Mouse (Mus musculus) lung, adult 18-20 months (tissue): ENCODE results near the gene Brca1.
"Not testable (repeated sequence)": the region's sequence is repeated elsewhere in the genome, so short reads cannot be mapped to it uniquely, and the experiment has no call there.

ENCODE experiments used
- DNase-seq, 2 experiments: peaks; one replicate each; pipeline ENCODE4 v3.0.0; 2022; ENCODE audit warnings: mixed read lengths in 2 of 2

Brca1 gene

DNA sequence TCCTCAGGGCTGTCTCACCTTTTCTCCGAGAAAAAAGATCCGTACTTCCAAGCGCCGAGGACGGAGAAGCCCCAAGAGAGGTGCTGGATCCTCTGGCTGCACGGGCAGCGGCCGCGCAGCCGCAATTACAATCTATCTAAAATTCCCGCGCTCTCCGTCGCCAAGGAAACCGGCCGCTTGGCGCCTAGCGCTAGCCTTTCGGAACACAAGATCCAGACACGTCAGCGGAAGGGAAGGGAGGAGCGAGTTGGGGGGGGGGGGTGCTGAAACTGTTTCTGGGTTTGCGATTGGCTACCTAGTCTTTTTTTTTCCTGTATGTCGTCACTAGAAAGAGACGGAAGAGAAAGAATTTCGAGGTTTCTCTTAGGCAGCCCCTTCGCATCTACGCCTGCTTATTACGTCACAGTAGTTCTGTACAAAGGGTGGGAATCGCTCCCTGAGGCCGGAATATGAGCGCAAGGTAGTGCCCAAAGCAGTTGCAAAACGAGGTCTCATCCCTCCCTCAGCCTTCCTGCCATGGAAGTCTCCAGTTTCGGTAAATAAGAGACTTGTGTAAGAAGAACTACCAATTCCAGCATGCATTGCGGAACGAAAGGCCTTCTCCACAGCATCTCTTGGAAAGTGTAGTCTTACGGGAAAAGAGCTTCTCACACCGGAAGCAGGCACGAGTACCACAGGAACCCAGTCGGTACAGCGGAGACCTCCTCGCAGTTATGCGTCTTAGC lies at the start of gene Brca1, which contains the start of gene Nbr1:
Gene Brca1, minus strand, starts transcription at position 205 of the 725 bp plus-strand sequence.
Gene Nbr1, plus strand, starts transcription at position 399 of the 725 bp plus-strand sequence.
- DNase-seq: peak; percentile 90 to 94

DNA sequence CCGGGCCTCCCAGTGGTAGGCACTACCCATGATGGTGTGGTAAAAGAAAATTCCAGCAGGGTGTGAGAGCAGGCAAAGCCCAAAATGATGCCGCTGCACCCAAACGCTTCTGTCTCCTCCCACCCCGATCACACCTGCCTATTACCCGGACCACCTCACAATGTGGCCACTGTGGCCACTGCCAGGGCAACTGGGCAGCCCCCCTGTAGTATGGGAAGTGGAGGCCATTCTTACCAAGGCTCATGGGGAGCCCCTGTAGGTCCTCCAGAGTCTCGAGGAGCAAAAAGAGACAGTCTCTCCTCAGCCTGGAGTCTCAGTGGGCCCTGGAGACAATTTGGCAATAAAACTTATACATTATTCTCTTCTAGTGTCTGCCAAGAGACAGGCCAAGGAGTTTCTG lies 47.4 kb upstream of the Brca1 start, which contains the start of gene Gm11634:
Gene Gm11634, minus strand, starts transcription at position 101 of the 400 bp plus-strand sequence.
- no peak for DNase-seq

DNA sequence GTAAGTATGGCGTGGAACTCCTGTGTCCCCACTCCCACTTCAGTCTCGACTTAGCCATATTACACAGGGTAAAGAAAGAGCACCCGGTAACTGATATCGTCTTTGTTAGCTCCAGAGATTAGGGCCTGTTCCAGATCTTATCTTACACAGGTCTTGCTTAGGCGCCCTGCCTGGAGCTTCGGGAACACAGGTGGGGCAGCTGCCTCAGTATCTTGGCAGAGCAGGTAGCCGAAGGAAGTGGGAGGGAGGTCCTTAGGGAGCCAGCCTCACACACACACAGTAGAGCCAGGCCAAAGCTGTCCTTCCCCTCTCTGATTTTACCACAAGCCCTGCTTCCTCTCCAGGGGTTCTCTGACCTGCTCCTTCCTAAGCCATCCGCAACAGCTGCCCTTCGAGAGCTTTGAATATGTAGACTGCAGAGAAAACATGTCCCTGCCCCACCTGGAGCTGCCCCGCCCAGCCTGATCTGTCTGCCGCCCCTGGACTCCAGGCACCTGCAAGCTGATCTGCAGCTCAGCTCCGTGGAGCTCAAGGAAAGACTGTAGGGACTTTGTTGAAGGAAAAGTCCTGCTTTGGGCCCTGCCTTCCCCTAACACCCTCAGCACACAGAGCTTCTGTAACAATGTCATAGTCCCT lies 38.4 kb upstream of the Brca1 start:
- DNase-seq: no peak

DNA sequence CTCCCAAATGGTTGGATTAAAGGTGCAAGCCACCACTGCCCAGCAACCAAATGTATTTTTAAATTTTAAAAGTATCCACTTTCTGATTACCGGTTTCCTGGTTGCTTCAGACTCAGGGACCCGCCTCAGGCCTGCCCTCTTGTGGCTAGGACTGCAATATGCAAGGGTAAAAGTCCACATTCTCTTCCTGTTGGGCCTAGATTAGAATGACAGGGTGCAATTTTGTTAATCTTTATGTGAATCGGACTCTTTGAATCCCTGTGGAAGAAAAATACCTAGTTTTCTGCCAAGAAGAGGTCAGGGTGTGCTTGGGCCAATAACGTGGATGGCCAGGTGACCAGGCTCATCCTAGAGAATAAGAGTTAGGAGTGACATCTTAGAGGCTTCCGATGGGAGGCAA lies 37.7 kb upstream of the Brca1 start:
- DNase-seq: peak; percentile 49 to 51

DNA sequence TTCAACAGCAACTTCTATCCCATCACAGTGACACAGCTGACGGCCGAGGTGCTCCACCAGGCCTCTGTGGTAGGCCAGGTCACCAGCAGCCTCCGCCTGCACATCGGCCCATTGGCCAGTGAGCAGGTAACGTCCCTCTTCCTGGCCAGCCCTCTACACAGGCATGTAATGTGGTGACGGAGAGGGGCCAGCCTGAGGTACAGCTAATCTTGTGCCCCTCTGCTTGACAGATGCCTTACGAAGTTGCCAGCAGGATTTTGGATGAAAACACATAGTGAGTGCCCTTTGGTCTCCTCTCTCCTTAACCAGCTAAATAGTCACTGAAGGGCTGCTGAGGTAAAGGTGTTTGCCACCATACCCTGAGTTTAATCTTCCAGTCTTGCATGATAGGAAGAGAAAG lies 37.1 kb upstream of the Brca1 start:
- DNase-seq: no peak

DNA sequence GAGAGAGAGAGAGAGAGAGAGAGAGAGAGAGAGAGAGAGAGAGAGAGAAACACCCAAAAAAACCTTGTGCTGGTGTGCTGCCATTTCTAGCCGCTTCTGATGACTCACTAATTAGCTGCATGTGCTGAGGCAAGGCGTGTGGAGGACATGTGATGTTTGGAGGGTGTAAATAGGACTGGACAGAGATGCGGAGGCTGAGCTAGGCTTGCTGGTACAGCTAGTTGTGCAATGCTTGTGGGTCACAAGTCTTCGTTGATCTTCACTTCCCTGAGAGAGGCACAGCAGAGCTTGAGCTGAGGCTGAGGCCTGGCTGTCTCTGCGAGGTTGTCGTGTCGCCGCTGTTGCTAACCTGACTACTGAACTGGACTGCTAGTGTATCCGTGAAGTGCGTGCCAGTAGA lies 35.9 kb upstream of the Brca1 start:
- DNase-seq: peak; percentile 36 to 52

DNA sequence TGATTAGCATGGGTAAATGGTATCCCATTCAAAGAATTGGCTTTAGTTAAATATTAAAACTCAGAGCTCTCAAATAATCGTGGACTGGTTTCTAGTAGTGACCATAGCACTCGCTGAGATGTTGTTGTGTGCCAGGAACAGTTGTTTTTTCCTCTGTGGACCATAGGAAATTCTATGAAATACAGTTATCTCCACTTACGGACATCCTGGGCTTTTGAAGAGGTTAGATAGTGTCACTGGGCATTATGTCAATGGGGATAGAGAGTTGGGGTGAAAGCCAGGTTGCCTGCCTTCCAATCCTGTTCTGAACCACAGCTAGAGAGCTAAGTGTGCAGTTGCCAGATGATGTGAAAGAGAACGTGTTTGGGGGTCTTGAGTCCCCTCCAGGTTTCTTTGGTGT lies 34.0 kb upstream of the Brca1 start:
- DNase-seq: no peak

DNA sequence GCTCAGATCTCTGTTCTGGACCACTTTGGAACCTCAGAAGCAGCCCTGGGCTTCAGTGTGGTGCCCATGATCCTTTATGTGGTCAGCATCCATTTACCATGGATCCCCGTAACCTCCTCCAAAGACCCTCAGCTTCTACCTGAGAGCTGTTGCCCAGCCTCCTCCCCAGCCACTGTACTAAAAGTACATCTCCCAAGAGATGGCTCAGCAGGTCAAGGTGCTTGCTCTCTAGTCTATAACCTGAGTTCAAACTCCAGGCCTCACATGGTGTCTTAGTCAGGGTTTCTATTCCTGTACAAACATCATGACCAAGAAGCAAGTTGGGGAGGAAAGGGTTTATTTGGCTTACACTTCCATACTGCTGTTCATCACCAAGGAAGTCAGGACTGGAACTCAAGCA lies 33.3 kb upstream of the Brca1 start:
- DNase-seq: not testable (repeated sequence)

DNA sequence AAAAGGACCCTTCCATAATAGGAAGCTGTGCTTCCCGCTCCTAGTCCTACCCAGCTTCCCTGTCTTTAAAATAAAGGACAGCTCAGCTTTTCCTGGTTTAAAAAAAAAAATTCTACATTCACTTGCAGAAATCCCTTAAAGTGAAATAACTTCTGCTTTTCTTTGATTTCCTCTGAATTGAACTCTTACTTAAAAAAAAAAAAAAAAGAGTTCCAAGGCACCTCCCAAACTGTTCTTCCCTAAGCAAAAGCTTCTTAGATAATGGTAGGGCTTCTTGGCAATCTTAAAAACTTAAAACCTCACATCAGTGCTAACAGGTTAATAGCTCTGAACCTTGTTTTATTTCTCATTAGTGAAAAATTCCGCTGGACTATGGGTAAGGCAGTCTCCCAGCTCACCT lies 31.4 kb upstream of the Brca1 start:
- no peak for DNase-seq

DNA sequence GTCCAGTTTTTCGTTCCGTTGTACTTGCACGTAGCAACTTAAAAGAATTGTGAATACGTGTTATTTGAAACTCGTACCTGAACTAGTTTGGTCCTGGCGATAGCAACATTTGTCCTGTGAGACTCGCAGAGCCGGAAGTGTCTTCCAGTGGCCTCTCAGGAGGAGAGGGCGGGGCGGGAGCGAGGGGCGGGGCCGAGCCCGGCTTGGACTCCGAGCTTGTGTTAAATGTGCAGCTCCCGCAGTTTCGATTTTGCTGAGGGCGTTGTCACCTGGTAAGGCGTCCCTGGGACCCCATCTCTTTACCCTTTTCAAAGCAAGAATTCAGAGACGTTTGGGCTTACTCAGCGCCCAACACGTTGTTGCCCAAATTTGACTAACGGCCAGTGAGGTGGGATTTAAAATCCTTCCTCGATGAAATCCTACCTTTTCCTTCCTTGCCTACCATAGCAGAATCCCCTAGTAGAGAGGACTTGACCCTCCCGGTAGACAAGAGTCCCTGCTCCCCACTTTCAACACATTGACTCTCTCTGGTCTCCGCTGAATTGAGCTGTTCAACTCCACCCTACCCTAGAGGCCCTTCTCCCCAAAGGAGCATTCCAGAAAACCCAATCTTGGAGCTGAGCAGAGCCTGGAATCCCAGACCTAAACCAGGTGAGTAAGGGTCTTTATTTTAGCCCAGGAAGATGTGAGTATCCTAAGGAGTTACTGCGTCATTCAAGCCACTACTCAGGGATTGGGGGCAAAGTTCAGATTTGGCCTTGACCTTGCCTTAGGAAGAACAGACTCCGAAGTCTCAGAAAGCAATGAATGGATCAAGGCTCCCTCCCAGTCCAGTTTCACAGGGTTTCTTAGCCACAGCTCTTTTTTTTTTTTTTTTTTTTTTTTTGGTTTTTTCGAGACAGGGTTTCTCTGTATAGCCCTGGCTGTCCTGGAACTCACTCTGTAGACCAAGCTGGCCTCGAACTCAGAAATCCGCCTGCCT lies 30.6 kb upstream of the Brca1 start, which contains the start of gene Tmem106a:
Gene Tmem106a, plus strand, starts transcription at position 189 of the 982 bp plus-strand sequence.
- DNase-seq: peak; percentile 77 to 84

DNA sequence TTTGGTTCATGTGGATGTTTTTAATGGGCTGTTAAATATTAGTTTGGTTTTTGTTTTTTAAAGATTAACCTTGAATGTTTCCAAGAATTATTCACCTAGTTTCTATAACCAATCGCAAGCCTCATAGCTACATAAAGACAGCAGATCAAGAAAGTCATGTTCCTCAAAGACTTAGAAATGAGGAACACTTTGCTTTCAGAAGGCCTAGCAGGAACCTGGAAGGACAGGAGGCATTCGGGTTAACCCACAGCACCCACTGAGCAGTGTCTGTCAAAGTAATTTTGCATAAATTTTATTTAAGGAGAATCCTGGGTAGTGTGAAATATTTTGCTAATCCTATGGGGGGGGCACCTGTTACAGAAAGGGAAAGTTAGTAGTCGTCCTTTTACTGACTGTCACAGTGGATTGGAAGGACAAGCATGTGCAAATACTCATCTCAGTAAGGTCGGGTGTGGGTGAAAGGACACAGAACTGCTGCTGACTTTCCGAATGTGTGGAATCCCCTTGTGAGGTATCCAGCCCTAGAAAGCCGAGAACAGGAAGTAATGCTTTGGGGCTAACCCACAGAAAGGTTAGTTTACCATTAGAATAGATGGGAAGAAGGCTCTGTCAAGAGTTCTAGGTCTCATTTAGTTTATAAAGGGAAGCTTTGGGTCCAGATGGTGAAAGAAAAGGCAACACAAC lies 29.5 kb upstream of the Brca1 start:
- DNase-seq: no peak

DNA sequence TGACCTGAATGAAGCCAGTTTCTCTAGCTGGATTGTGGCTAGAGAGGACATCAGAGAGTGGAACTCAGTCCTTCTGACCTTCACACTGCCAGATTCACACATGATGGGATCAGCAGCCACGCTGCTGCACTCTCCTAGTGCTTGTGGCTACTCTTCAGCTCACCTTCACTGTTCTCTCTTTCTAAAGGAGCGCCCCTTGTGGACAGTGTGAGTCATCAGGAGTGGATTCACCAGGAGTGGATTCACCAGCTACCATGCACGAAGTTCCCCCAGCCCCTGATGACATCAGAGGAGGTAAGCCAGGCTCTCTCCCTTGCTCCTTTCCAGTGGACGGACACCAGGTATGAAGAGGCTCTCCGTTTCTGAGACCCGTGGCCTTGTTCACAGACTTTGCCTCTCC lies 24.4 kb upstream of the Brca1 start:
- DNase-seq: no peak

DNA sequence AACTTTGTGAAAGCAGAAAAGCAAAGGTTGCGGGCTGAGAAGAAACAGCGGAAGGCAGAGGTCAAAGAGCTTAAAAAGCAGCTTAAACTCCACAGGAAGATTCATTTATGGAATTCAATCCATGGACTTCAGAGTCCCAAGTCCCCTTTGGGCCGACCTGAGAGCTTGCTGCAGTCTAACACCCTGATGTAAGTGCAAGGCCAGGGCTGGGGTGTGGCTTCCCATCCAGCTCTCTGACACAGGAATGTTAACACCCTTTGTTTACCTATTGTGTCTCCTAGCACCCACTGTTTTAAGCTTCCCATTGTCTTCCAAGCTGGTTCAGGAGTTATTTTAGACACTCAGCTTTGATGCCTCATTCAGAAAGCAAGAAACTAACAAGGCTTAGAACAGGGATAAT lies 16.7 kb upstream of the Brca1 start:
- DNase-seq: no peak

DNA sequence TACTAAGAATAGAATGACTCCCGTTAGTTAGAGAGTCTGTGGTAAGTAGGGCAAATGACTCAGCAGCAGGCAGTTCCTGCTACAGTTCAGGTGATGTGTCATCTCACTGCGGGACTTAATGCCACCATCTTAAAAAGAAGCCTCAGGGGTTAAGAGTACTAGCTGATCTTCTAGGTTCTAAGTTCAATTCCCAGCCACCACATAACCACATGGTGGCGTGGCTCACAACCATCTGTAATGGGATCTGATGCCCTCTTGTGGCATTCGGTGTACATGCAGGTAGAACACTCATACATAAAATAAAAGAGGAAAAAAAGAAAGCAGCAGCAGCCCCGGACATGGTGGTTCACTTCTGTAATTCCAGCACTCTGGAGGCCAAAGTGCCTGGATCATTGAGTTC lies 10.6 kb upstream of the Brca1 start:
- peak; percentile 33 to 55 for DNase-seq

DNA sequence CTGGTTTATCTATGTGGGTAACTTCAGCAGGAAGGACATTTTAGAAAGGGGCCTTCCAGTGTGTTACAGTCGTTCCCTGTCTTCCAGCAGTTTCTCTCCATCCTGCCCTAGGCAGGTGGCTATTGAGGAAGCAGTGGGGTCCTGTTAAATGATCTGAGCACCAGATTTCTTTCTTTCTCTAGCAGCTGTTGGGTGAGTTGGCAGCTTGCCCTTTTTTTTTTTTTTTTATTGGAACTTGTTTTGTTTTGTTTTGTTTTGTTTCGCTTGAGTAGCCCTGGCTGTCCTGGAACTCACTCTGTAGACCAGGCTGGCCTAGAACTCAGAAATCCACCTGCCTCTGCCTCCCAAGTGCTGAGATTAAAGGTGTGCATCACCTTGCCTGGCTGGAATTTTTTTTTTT lies 5.2 kb upstream of the Brca1 start:
- no peak for DNase-seq

DNA sequence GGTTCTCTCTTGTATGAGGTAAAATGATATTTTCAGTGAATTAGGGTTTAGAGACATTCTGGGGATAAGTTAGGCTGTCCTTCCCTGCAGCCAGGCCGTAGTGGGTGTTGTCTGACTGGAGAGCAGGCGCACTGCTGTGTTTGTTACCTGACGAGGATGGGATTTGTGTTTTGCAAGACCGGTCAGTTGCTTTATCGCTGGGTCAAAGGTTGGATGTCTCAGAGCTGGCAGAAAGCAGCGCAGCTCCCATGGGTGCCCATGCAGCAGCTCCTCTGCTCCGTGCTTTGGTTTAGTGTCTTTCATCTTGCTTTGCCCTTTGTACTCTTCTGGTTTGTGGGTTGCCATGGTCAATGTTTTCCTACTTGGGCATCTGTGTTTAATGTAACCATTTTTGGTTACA lies 4.8 kb upstream of the Brca1 start:
- DNase-seq: no peak

DNA sequence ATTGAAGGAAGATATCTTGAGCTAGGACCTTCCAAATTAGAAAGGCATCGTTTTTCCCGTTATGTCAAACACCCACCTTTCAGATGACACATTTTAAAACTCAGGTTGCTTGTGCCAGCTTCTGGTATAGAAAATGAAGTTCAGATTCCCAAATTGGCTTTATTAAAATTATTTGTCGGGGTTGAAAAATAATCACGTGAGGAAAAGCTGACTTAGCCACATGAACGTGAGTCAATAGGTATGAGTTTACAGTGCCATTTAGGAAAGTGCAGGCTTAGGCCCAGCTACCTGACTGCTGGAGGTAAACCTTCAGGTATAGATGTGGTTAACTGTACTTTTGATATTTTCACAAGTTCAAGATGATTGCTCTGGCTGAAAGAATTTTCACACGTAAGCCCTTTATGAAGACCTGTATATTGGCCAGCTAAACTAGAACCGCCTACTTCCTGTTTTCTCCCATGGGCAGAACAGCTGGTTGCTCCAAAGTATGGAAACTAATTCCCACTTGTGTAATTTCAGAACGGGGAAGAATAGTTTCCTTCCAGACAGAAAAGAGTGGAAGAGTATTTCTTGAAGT lies 1.7 kb upstream of the Brca1 start:
- no peak for DNase-seq

DNA sequence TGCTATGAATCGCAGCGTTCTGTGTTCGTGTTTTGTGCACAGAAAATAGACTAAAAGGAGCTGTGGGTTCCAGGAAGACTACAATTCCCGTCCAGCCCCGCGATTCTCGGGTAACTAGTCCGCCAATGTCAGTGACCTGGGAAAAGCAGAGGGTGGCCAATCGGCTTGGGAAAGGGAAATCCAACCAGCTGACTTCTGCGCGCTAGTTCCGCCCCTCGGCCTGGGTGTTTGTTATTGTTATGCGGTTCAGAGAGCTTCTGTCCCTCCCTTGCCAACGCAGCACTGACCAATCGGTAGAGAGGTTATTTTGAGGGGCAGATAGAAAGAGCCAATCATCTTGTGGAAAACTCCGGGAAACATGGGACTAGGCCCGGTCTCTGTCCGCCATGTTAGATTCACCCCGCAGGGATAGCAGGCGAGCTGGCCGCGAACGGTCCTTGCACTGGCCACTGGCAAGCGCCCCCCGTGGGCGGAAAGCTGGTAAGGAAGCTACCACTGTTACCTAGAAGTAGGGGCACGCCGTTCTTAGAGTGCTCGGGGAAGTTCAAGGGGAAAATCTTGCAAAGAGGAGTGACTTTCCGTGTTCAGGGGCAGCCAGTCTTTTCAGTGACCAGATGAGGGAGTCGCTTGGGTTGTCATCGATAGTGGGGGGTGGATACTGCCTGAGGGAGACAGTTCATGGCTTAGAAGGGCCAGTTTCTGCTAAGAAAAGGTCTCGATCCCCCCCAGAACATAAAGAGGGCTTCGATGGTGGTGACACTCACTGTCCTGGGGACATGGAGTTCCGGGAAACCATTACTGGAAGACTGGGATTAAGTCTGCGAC lies 933 bp upstream of the Brca1 start:
- peak; percentile 99 to 100 for DNase-seq

DNA sequence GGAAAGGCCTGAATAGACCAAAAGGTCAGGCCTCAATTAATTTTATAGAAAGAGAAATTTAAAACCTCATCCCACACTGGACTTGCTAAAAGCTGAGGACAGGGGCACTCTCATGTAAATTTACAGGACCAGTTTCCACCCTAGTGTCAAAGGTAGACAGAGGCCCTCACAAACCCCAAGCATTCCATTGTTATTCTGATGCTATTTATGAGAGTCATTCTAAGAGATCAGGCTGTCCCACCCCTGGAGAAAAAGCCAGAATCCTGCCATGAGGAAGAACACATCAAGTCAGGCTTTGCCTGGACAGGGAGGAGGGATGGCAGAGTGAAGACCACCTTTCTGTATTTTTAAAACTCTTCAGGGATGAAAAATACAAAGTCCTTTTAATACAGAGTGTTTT lies 3.2 kb downstream of the Brca1 start:
- no peak for DNase-seq

DNA sequence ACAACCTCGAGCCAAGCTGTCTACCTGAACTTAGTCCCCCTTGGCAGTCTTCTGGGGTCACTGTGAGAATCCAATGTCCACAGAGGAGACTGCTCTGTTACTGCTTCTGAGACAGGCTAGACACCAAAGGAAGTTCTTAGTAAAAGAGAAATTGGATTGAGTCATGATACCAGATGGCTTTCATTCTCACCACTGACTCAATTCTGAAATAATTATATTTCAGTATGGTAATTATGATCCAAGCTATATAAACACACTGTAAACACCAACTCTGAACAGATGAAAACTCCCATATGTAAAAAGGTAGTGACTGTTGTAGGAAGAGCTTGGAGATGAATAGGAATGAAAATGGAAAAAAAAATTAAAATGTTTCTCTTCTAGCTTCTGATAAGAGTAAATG lies 7.6 kb downstream of the Brca1 start:
- no peak for DNase-seq

DNA sequence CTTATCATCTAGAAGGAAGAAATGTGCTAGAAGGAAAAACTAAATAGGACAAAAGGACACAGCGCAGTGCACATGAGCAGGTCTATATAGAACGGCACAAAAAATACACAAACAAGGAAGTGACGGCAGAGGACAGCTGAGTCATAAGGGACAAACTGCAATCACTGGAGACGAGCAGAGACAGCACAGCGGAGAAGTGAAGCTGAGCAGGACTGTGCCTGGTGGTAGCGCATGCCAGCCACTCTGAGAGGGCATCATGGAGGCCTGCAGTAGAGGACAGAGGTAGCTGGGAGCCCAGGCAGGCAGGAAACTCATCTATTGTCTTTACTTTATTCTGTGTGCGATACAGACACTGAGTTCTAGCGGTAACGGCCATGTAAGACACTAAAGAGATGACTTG lies 8.2 kb downstream of the Brca1 start:
- DNase-seq: peak in 1 of 2 experiments; percentile 12
